Mouse (Mus musculus) lung, postnatal 0 days (tissue): Measurements from ENCODE around the gene Rab11fip4.

Experiments
- CTCF ChIP-seq: IDR thresholded peaks from 2 replicates; pipeline ENCODE4 v1.5.1; 2016; ENCODE audit warnings: antibody characterized with exemption, mild to moderate bottlenecking
- EP300 ChIP-seq: IDR thresholded peaks from 2 replicates; pipeline ENCODE4 v1.6.1; 2016; ENCODE audit warnings: antibody characterized with exemption, mild to moderate bottlenecking, control low read depth

DNA sequence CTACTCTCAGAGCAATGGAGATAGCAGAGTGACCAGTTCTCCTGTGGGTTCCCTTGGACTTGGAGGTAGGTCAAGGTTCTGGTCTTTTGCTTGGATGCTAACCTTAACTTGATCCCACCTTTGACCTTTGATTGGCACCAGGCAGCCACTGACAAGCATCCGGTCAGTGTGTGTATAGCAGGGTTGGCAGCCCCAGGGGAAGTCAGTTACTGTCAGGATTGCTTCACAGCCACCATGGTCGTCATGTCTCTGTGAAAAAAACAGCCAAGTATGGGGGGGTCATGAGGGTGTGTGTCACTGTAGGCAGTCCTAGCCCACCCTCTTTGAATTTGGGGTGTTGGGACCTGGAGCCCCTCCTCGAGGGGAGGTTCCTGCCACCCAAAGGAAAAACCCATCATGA is 83.2 kb downstream of the Rab11fip4 start:
- TF ChIP-seq EP300 (no peak), CTCF (no peak)
